Mouse (Mus musculus): ENCODE results near the gene Nr2c2ap. TPM values are rescaled to one million over a fixed set of nuclear protein-coding genes. Genes with fewer than 3 reads are reported as not detected.

The Nr2c2ap gene
- polyA plus RNA-seq, 1 experiment = 21.9 TPM

DNA sequence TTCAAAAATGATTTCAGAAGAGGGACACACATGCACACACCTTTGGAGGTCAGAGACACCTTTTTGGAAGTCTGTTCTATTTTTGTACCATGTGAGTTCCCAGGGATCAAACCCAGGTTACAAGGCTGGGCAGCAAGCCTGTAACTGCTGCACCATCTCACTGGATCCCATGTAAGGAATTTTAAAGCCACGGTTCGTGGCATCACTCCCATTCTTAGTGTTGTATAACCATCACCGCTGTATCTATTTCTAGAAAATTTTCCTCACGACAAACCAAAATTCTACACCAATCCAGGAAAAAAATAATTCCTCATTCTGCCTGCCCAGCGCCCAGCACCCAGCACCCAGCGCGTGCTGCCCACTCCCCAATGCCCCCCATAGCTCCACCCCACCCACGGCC is 31.9 kb upstream of the Nr2c2ap start:
- no peak for TF ChIP-seq POLR2A (IDR thresholded peaks at IDR 0.05; ENCODE audit: borderline replicate concordance, low read depth, low read length)
- no peak for TF ChIP-seq CTCF (IDR thresholded peaks at IDR 0.05; ENCODE audit: low read depth, low read length)
- Histone ChIP-seq H3K4me3 (ENCODE audit: insufficient read depth, low read length) (no peak overlapping the region), H3K27ac (ENCODE audit: insufficient read depth, low read depth, low read length) (no peak overlapping the region), H3K4me1 (ENCODE audit: control insufficient read depth, insufficient read depth, low read length) (no peaks in the 10 kb centered on the region)

DNA sequence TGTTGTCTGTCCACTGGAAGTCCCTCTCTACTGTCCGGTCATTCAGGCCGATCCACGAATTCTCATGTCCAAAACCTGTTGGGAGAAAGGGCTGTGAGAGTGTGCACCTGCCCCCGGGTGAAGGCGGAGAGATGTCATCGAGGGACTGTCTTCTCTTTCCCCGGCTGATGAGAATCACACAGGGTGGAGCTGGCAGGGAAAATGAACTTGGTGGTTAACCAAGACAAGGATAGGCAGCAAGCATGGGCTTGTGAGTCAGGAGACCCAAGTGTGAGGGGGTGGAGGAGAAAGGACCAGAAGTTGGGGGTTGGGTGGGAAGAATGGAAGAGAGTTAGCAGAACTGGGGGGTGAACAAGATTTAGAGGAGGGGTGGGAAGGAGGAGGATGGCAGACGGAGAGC is 30.9 kb upstream of the Nr2c2ap start:
- TF ChIP-seq CTCF (IDR thresholded peaks at IDR 0.05; ENCODE audit: low read depth, low read length) (no peak), POLR2A (IDR thresholded peaks at IDR 0.05; ENCODE audit: borderline replicate concordance, low read depth, low read length) (no peak)
- H3K27ac ChIP-seq (ENCODE audit: insufficient read depth, low read depth, low read length) = no peak overlapping the region

DNA sequence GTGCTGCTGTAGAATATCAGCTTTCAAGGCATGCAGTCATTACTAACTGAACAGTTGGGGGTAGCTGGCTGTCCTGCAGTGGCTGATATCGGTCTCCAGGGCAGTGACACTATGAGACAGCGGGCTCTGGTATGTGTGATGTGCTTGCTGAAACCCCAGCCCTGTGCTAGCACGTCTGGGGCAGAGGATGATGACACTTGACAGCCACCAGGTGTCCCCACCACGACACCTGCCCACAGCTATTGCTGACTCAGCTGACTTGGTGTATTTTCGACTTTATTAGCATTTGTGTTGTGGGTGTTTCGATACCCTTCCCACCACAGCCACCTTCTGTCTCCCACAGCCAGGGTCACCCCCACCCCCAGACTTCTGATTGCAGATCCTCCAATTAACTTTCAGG is 26.6 kb upstream of the Nr2c2ap start:
- no peak overlapping the region for H3K4me3 ChIP-seq (ENCODE audit: insufficient read depth, low read length)
- H3K4me1 ChIP-seq (ENCODE audit: control insufficient read depth, insufficient read depth, low read length) = peaks cover 5% of the 10 kb centered on the region; the same call in 1 of the 2 replicates
- H3K27ac ChIP-seq (ENCODE audit: insufficient read depth, low read depth, low read length) = no peak overlapping the region
- TF ChIP-seq CTCF (IDR thresholded peaks at IDR 0.05; ENCODE audit: low read depth, low read length) (no peak), POLR2A (IDR thresholded peaks at IDR 0.05; ENCODE audit: borderline replicate concordance, low read depth, low read length) (no peak)

More for the DNA sequence above, 30.9 kb upstream of the Nr2c2ap start:
- Histone ChIP-seq H3K4me3 (ENCODE audit: insufficient read depth, low read length) (no peak overlapping the region), H3K4me1 (ENCODE audit: control insufficient read depth, insufficient read depth, low read length) (peaks cover 5% of the 10 kb centered on the region; the same call in 1 of the 2 replicates)

DNA sequence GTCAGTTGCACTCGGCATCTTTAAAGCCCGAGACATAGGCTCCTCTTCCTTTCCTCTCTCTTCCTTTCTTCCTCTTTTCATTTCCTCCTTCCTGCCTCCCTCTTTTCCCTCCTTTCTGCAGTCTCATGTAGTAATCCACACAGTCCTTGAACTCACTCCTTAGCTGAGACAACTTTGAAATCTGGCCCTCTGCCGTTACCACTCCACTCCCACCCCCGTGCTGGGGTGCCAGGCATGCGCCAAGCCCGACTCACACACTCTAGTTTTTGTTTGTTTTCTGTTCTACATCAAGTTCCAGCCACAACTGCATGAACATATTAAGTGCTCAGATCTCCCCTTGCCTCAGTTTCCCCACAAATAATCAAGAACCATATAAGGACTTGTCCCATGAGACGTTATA is 26.2 kb upstream of the Nr2c2ap start:
- TF ChIP-seq CTCF (IDR thresholded peaks at IDR 0.05; ENCODE audit: low read depth, low read length) = no peak
- peaks cover 5% of the 10 kb centered on the region; the same call in 1 of the 2 replicates for H3K4me1 ChIP-seq (ENCODE audit: control insufficient read depth, insufficient read depth, low read length)
- no peak overlapping the region for H3K27ac ChIP-seq (ENCODE audit: insufficient read depth, low read depth, low read length)
- H3K4me3 ChIP-seq (ENCODE audit: insufficient read depth, low read length) = no peak overlapping the region

DNA sequence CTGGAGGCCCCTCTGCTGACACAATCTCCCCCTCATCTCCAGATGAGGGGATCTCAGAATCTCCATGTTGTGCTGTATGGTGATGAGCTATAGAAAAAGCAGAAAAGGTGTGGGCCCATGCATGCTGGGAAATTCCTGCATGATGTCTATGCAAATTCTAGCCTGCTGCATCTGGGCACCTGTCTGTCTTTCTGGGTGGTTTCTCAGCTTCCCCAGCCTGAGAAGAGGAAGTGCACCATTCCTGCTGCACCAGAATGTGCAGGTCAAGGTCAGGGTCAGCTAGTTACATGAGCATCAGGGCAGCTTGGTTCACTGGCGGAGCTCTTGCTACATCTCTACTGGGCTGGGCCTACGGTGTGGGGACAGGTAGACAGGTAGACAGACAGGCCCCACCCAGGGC is 20.7 kb upstream of the Nr2c2ap start:
- no peak overlapping the region for H3K4me3 ChIP-seq (ENCODE audit: insufficient read depth, low read length)
- H3K4me1 ChIP-seq (ENCODE audit: control insufficient read depth, insufficient read depth, low read length) = no peaks in the 10 kb centered on the region
- H3K27ac ChIP-seq (ENCODE audit: insufficient read depth, low read depth, low read length) = no peak overlapping the region
- no peak for TF ChIP-seq CTCF (IDR thresholded peaks at IDR 0.05; ENCODE audit: low read depth, low read length)
- no peak for TF ChIP-seq POLR2A (IDR thresholded peaks at IDR 0.05; ENCODE audit: borderline replicate concordance, low read depth, low read length)

DNA sequence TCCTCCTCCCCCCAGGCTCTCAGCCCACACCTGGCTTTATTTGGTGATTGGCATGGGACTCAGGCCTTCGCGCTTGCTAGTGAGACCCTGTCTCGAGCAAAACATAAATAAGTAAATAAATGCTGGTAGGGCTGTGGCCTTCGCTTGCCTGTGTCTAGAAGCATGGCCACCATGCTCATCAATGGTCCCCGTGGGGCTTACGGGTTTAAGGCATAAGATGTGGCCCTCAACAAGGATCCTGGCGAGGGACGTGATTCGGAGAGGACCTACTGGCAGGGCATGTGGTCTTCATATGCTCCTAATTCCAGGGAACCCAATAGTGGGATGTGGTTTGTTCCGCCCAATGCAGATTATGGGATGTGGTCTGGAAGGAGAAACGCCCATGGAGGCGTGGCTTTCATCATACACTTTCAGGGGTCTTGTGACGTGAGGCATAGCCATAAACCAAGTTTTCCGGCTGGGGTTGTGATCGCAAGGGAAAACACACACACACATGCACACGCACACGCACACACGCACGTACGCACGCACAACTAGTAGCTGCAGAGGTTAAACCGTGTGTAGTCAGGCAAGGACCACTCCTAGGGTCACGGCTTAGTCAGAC is 19.8 kb upstream of the Nr2c2ap start:
- TF ChIP-seq CTCF (IDR thresholded peaks at IDR 0.05; ENCODE audit: low read depth, low read length) = no peak
- TF ChIP-seq POLR2A (IDR thresholded peaks at IDR 0.05; ENCODE audit: borderline replicate concordance, low read depth, low read length) = no peak
- no peak overlapping the region for H3K27ac ChIP-seq (ENCODE audit: insufficient read depth, low read depth, low read length)
- H3K4me3 ChIP-seq (ENCODE audit: insufficient read depth, low read length) = no peak overlapping the region
- no peaks in the 10 kb centered on the region for H3K4me1 ChIP-seq (ENCODE audit: control insufficient read depth, insufficient read depth, low read length)

DNA sequence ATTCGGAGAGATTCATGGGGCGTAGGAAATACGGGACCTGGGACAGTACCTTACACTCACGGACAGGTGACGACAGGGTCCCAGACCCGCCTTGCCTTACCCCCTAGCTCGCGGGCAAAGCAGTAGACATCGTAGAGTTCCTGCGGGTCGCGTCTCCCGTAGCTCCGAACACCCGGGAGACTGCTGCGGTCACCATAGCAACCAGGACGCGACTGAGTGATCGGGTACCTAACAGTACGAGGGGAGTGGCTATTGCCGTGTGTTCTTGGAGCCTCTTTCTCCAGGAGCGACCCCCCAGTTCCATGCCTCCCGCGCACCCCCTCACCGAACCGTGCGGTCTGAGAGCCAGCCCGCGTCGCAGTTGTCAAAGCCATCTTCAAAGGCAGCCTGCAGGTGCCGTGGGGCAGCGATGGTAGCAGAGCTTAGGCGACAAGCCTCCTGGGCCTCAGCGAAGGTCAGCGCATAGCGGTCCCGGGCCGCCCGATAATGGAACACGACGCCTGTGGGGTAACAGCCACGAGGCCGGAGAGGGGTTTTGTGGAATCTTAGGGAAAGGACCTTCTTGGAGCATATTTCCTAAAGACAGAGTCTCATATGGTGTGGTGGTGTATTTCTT is 18.6 kb upstream of the Nr2c2ap start:
- TF ChIP-seq CTCF (IDR thresholded peaks at IDR 0.05; ENCODE audit: low read depth, low read length) (no peak), POLR2A (IDR thresholded peaks at IDR 0.05; ENCODE audit: borderline replicate concordance, low read depth, low read length) (no peak)
- no peak overlapping the region for H3K27ac ChIP-seq (ENCODE audit: insufficient read depth, low read depth, low read length)
- H3K4me1 ChIP-seq (ENCODE audit: control insufficient read depth, insufficient read depth, low read length) = no peaks in the 10 kb centered on the region
- no peak overlapping the region for H3K4me3 ChIP-seq (ENCODE audit: insufficient read depth, low read length)

DNA sequence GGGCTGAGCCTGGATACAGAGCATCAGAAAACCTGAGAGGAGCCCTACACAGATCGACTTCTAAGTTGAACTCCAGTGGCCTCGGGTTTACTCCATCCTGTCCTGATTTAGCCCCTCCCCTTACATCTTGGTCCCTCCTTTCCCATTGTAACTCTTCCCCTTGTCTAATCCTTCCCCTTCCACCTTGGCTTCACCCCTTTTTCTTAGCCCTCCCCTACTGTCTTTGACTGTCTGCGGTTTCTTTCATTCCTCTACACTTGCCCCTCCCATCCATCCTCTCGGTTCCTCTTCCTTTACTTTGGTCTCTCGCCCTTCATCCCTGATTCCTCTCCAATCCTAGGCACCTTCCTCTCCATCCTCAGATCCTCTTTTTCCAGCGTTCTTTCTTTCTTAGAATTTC is 16.6 kb upstream of the Nr2c2ap start:
- no peak overlapping the region for H3K27ac ChIP-seq (ENCODE audit: insufficient read depth, low read depth, low read length)
- H3K4me1 ChIP-seq (ENCODE audit: control insufficient read depth, insufficient read depth, low read length) = no peaks in the 10 kb centered on the region
- TF ChIP-seq POLR2A (IDR thresholded peaks at IDR 0.05; ENCODE audit: borderline replicate concordance, low read depth, low read length) = no peak
- TF ChIP-seq CTCF (IDR thresholded peaks at IDR 0.05; ENCODE audit: low read depth, low read length) = no peak
- no peak overlapping the region for H3K4me3 ChIP-seq (ENCODE audit: insufficient read depth, low read length)

DNA sequence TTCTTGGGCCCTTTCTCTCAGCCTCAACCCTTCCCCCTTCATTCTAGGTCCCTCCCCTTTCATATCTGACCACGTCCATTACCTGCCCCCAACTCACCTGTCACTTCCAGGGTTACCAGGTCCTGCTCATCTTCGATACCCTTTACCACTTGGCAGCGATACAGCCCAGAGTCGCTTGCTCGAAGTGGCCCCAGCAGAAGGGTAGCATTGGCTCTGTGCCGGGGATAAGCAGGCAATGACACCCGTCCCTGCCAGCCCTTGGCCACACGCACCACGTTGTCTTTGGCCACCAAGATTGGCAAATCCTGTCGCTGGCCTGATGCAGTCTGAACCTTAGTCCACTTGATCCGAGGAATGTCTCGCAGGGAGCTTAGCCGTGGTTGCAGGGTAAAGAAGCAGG is 16.2 kb upstream of the Nr2c2ap start:
- TF ChIP-seq POLR2A (IDR thresholded peaks at IDR 0.05; ENCODE audit: borderline replicate concordance, low read depth, low read length) (no peak), CTCF (IDR thresholded peaks at IDR 0.05; ENCODE audit: low read depth, low read length) (no peak)
- Histone ChIP-seq H3K4me1 (ENCODE audit: control insufficient read depth, insufficient read depth, low read length) (no peaks in the 10 kb centered on the region), H3K27ac (ENCODE audit: insufficient read depth, low read depth, low read length) (no peak overlapping the region), H3K4me3 (ENCODE audit: insufficient read depth, low read length) (no peak overlapping the region)

DNA sequence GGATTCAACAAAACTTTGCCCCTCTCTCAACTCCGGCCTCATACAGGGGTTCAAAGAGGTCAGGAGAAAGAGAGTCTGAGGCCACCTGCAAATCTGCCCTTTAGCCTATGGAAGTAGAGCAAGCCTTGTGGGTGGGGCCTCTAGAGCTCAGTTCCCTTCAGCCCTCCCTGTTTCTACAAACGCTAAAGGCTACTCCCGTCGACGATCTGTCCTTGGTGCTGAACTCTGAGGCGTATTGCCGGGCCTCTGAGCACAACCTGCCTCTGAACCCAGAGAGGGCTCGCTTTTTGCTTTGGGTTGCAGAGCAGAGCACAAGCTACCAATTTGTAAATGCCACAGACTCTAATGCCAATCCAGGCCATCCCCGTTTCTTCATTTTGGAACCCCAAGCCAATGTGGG is 13.5 kb upstream of the Nr2c2ap start:
- Histone ChIP-seq H3K4me3 (ENCODE audit: insufficient read depth, low read length) (no peak overlapping the region), H3K27ac (ENCODE audit: insufficient read depth, low read depth, low read length) (no peak overlapping the region), H3K4me1 (ENCODE audit: control insufficient read depth, insufficient read depth, low read length) (no peaks in the 10 kb centered on the region)
- TF ChIP-seq POLR2A (IDR thresholded peaks at IDR 0.05; ENCODE audit: borderline replicate concordance, low read depth, low read length) = no peak
- no peak for TF ChIP-seq CTCF (IDR thresholded peaks at IDR 0.05; ENCODE audit: low read depth, low read length)
